Mouse (Mus musculus) megakaryocyte, adult 5-6 weeks (primary cell): Measurements from ENCODE around the gene Sertad4. TPM values are rescaled to one million over a fixed set of nuclear protein-coding genes. Genes with fewer than 3 reads are reported as not detected.

Experiments
- ATAC-seq: 2 replicates; pipeline ENCODE4 v1.8.0; 2016; ENCODE audit warnings: mild to moderate bottlenecking, inconsistent platforms; ENCODE audit not compliant: poor library complexity, severe bottlenecking
- total RNA-seq, 2 experiments: library from RNA; stranded (forward) in 1 of 2; stranded (reverse) in 1 of 2; fragments of 153-499, 151-499 nt in 1 of 2; fragments of 221-1000, 200-1000 nt in 1 of 2; gene quantifications; 2 replicates each; pipeline versions ENCODE4 v1.2.3 to v1.2.4; 2015 to 2017

The Sertad4 gene
- total RNA-seq, 2 experiments from 2014 or later = not detected

DNA sequence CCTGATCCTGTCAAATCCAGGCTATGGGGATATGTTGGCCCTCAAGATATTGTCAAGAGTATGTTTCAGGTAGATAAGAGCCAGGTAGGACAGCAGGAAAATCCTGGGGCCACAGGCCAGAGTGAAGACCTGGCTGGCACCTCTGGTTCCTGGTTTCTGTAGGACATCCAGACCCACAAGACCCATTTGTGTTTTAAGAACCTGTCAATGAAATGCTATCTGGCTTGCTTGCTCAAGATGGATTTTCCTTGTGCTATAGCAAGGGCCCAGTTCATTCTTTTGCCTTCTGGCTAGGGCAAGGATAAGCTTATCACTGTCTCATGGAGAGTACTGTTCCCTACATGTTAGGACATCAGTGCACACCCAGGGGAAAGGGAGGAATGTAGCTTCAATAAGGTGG is 3.5 kb downstream of the Sertad4 start:
- ATAC-seq = no peak

DNA sequence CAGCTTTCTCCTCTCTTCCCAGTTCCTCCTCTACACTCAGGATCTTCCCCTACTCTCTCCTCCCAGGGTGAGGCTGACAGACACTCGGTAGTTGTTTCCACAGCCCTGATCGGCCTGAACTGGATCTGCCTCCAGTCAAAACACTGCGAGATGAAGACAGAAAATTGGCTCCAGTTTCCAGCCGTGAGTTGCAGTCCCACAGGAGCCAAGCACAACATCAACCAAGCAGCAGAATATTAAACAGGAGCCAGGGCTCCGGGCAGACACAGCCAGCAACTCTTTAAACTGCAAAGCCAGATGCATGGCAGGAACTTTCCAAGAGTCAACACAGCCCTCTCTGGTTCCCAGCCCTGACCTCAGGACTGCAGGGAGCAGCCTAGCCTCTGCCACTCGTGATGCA is 3.9 kb downstream of the Sertad4 start:
- no peak for ATAC-seq

DNA sequence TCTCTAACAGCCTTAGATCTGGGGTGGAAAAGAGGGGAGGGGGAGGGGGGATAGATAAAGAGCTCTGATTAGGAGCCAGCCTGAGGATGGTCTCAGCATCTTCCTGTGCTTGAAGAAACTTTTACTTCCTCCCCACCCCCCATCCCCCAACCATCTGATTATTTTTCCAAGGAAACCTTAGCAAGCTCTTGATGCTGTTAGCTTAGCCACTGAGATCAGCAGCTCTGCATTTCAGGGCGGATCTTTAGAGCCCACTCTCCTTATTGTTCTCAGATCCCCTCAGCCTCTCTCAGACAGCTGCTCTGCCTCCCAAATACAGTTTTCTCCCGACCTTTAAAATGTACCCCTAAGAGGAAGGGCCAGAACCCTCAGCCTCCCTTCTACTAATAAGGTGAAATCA is 4.4 kb downstream of the Sertad4 start:
- no peak for ATAC-seq

DNA sequence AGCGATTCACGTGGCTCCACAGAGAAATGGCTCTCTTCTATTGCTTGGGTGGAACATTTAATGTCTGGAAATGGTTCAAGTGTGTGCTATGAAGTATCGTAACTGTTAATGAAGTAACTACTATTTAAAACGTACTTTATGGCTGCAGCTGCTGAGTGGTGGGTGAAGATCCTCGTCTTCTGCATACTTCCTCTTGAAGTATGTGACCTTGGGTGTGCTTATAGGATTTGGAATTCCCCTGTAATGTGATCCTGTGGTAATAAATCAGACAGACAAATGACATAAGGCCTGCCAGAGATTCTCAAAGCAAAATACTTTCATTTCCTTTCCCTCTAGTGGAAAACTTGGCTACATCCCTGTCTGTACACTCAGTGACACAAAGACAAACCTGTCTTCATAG is 5.9 kb downstream of the Sertad4 start:
- ATAC-seq = no peak

DNA sequence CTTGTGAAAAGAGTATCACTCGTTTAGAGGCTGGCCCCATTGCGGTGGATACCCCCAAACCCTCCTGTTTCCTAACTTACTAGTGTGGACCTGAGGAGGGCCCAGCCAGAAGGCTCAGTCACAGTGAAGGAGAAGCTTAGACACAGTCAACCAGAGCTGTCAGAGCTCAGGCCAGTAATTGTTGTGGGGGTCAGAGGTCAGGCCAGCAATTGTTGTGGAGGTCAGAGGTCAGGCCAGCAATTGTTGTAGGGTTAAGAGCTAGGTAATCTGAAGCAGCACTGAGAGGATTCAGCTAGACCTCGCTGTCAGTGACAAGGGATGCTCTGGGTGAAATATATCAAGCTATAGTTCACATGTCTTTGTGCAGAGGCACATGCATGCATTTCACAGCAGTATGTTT is 8.3 kb downstream of the Sertad4 start:
- ATAC-seq = no peak

DNA sequence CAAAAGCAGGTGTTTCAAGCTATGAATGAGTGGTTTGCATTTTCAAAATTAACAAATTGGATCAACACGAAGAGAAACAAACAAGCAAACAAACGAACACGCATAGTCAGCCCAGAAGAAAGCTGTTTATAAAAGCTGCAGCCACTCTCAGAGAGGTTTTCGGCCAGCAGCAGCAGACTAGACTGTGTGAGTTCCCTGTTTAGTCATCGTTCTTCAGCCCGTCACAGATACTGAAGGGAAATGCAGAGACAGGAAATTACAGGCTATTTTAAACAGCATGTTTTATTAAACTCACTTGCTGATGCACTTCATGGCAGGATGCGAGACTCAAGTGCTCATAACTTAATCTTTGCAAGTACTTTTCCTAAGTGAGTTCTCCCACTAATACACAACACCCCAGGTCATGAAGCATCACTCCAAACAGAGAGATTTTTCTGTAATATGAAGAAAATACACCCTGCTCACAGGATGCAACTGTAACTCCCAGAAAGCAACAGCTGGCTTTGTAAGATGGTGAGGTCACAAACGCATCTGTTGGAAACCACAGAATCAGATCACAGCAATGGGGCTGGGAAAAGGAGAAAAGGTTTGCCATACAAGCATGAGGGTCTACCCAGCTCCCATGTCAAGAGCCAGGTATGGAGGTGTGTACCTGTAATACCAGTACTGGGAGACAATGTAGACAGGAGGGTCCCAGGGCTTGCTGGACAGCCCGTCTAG is 14.3 kb downstream of the Sertad4 start:
- no peak for ATAC-seq

DNA sequence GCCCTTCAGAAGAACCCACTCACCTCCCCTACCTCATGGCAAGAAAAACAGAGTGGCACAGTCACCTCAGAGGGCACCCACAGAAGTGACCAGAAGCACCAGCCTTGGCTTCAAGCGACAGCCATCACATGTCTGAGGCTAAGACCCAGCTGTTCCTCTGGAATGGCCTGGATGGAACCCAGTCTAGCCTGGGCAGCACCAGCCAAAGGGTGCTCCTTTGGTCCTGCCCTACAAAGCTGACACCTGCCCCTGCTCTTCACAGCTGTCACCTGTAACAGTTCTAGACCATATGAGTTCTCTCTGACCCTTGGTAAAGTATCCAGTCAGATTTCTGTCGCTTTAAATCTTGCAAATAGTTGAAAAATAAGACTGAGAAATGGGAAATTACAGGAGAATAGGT is 14.9 kb downstream of the Sertad4 start:
- ATAC-seq = no peak

DNA sequence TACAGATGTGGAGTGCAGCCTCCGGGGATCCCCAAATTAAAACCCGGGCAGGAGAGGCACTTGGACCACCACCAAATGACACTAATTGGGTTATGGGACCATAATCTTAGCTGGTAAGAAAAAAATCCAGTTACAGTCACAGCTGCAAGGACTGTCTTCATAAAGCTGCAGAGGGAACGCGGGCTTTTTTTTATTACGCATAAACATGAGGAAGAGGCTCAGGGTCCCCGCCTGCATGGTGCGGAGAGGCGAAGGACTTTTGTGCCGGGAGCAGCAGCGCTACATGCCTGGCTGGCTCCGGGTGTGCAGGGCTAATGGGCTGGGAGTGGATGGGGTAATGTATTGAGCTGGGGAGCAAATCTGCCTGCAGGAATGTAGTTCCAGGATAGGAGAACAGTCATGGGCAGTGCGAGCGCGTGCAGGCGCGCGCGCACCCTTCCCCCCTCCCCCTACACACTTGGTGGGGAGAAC is 20.3 kb downstream of the Sertad4 start:
- no peak for ATAC-seq

DNA sequence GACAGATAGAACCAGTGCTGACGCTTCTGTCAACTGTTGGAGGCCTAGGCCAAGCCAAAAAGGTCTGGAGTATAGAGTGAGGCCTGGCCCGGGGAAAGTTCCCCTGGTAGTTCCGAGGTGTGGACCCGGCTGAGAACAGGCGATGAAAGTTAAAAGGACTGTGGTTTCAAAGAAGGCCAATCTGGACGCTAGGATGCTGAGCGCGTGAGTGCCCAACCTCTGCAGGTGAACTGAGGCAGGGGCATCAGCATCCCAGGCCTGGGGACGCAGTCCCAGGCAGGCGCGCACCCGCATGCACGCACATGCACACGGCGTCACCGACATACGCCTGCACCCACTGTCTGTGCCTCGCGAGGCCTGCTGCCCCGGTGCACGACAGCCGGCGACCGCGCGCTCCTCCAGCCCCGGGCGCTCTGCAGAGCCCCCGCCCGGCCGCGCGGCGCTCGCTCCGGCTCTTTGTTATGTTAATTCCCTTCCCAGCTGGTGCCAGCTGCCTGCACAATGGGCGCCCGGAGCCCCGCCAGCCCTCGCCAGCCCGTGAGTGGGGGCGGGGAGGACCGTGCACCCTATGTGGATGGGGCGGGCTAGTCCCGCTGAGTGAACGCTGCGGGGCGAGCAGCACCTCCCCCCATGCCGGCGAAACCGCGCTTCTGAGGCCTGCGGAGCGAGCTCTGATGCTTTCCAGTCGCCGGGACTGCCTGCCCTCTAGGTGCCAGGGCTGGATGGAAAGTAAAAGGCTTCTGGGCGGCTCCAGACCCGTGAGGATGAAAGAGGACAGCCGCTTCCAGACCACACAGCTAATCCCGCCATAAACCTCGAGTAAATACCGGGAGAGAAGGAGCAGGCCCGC is 21.0 kb downstream of the Sertad4 start:
- ATAC-seq = no peak

DNA sequence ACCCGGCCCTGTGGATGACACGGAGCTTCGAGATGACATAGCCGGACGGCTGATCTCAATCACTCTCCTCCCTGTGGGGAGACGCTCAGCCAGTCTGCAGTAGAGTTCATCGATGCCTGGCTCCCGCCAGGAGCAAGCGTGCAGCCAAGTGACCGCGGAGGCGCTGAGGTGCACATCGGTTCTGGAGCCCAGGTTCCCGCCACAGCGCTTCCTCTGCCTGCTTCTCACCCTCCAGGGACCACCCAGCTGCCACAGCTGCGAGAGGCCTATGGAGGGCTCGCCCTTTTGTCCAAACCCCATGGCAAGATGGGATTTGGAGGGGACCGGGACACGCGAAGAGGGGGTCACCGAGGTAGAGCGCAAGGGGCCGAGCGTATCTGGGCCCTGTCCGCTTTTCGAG is 22.0 kb downstream of the Sertad4 start:
- ATAC-seq = no peak

DNA sequence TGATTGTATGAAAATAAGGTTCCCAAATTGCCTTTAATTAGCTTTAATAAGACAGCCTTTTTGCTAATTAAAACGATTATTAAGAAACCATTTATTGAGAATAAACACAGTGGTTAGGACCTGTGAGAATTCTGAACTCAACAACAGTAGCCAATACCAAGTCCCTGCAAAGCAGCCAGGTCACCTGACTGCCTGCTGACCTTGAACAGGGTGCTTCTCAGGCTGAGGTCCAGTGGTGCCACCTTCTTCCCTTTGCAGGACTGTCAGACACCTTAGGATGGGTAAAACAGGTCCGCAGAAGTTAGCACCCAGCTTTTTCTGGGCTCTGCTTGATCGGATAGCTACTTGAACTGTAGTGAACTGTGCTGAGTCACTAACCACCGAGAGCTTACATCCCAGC is 22.5 kb downstream of the Sertad4 start:
- no peak for ATAC-seq

DNA sequence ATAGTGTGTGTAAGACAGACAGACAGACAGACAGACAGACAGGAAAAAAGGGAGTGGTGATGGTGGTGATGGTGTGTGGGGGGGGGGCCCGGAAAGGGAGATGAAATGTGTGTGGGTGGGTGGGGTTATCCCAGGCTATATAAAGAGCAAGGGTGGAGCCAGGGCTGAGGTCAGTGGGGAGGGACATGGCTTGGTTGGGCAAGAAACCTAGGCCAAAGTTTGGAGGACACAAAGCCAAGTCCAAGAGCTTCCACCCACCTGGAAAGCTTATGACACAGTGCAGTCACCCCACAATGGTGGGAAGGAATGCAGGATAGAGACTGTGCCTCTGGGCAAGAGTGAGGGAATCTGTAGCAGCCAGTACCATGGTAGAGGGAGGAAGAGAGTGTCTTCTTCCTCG is 23.2 kb downstream of the Sertad4 start:
- ATAC-seq = no peak

DNA sequence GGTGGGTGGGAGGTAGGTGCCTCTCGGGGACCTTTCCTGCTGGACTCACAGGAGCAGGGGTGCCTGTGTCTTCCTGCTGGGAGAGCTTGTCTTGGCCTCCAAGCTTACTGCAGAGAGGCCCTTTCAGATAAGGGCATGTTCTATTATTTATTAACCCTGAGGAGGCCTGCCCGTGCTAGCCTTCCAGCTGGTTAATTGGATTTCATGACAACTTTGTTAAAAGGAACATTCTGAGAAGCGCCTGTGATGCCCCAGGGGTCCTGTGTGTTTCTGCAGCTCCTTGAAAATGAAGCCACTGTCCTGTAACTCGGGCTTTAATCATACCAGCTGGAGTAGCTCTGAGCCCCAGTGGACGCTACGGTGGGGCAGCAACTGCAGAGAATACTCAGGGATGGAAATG is 25.1 kb downstream of the Sertad4 start:
- no peak for ATAC-seq

DNA sequence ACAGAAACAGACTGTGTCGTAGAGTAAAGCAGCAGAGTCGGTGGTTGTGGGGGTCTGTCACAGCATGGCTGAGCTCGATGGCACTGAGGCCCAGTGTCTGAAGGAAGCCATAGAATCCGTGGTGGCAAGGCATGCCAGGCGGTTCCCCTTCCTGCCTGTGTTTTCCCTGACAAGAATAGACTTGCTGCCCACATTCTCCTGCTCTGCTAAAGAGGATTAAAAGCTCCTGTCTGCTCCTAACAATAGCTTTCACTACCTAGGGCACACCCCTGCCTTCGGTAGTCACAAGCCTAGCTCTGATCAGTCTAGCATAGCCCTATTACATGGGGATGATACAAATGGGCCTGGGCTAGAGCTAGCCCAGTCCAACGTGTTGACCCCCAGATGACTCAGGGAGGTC is 26.6 kb downstream of the Sertad4 start:
- no peak for ATAC-seq

DNA sequence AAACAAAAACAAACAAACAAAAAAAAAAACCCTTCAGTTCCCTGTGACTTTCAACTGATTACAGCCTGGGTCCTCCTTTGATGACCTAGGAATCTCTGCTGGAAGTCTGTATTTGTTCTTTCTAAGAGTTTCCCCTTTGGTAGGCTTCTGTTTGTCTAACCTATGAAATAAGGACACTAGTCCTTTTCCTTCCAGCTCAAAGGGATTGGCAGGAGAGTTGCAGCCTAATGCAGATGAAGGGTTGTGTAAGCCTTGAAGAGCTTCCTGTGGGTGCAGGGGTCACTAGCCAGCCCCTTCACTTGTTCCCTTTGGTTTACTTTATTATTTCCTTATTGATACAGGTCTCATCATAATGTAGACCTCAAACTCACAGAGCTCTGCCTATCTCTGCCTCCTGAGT is 27.6 kb downstream of the Sertad4 start:
- no peak for ATAC-seq

DNA sequence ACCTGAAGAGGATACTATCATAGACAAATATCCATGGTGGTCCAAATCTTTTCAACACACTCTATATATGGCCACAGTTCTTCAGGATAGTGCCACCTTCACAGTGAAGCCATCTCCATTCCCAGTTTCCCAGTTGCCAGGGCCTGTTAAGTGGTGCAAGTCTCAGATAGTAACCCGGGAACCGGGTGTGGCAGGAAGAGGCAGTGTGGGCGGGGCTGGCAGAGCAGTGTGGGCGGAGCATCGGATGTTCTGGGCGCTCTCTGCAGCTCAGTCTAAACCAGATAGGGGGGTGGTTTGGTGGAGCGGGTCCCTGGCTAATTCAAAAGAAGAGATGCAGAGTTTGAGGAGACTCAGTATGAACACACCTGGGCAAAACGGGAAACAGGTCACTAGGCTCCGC is 29.8 kb downstream of the Sertad4 start:
- no peak for ATAC-seq

DNA sequence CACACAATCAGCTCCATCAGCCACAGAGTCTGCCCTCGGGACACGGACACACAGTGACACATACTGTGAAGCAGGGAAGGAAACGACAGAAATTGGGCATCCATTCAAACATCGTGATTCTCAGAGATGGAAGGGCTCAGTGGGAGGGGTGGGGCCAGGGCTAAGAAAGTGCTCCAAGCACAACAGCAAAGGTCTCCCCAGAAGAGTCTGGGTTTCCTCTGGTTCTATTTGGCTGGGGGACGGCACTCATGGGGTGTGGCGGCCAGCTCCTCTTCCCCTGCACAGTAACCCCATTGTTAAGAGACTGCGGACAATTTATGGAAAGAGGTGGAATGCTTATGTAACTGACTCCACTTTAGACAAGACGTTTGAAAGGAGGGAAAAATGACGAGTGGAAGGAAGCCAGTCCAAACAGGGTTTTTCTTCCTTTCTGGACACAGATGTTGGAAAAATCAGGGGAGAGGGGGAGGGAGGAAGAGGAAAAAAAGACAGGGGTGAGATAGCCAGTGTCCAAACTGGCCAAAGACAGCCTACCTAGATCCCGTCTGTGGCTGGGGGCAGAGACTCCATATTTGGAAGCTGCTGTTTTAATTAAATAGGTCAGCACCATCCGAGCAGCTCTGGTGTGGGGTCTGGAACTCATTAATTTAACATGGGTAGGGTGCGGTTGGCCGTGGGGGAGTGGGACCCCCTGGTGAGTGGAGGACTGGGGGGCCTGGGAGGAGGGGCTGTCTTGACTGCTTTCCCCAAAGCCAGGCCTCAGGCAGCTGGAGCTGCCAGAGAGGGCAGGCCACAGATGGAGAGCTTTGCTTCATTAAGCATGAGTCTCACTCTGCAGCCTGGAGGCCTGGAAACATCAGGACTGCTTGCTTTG is 32.7 kb downstream of the Sertad4 start:
- no peak for ATAC-seq

DNA sequence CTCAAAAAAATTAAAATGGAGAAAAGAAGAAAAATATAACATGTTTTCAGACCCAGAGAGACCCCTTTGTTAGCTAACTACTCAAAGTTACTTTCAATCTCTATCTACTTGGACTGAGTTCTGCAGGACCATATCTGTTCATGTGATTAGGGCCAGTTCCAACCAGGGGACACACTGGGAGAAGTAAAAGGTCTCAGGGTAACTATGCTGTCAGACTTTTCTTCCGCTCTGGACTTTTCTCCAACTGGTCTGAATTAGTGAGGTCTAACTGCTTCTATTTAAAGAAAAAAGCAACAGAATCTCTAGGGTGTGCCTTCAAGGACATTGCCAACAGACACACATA is 33.3 kb downstream of the Sertad4 start:
- no peak for ATAC-seq

DNA sequence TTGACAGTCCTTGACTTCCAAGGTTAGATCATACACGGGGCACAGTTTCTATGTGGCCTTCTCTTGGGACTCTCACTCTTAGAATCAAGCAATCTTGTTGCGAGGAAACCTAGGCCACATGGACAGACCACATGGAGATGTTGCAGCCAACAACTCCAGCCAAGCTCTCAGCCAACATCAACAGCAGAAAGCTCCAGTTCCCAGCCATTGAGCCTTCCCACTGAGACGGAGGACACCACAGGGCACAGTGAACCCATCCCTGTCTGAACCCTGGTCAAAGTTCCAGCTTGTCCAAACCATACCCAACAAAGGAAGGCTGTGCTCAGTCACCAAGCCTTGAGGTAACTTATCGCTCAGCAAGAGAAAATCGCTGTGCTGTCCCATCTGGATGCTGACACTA is 37.2 kb downstream of the Sertad4 start:
- ATAC-seq = no peak

DNA sequence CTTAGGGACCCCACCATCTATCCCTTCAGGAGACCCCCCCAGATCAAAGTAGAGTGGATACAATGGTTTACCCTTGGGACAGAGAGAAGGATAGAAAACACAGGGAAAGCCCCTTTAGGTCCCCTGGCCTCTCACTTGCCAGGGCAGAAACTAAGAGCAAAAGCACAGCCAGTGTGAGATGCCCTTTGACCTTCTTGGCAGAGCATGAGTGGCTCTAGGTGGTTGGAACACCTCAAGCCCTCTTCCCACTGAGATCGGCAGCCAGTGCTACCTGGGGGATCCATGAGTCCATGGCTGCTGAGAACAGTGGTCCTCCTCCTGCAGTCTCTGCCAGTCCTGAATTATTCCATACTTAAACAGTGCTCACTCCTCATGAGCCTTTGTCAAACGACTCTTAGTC is 39.8 kb downstream of the Sertad4 start:
- no peak for ATAC-seq

DNA sequence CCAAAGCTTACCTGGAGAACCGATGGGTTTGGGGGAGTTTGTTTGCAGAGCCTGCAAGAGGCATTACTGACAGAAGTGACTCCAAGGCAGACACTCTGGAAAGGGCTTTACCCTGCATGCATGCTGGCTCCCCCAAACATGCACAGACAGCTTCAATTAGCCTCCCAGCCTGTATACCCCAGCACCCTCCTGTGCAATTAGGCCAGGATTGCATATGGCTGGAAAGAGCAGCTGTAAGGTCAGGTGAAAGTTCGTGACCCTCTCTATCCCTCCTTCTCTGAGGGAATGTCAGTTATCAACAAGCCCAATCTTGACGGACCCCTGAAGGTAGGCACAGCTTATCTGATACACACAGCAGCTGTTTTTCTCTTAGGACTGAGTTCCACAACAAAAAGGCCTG is 40.9 kb downstream of the Sertad4 start:
- ATAC-seq = no peak

DNA sequence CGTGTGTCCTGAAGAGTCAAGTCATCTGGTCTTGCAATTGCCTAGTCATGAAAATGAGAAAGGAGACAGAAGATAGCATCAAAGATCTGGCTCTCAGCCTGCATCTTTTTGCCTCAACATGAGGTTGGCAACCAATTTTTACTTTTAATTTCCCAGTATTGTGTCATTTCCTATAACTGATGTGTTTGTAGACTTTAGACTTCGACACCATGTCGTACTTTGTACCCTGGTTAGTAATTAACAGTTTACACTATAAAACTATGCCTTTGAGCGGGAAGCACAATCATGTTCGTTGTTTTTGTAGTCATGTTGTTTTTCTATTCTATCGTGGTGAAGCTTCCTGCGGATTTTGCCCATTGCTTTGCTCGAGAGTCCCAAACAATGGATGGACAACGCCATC is 42.8 kb downstream of the Sertad4 start:
- ATAC-seq = no peak
